Mouse (Mus musculus) adrenal gland, adult 8-10 months (tissue): ENCODE measurements around the gene Prss2. TPM values are rescaled to one million over a fixed set of nuclear protein-coding genes. Genes with fewer than 3 reads are reported as not detected.
"Not testable (repeated sequence)": the region's sequence is repeated elsewhere in the genome, so short reads cannot be mapped to it uniquely, and the experiment has no call there.

ENCODE experiments used
- DNase-seq: peaks from one replicate; pipeline ENCODE4 v3.0.0; 2022
- total RNA-seq, 4 experiments: library from RNA; stranded (reverse); gene quantifications; 2 replicates each; pipeline ENCODE4 v1.2.4; 2022

Gene Prss2
- not detected for total RNA-seq

- DNase-seq: no peak
Measured at GRCm38 (mm10) chr6:41521487-41521886, at the start of gene Prss2. TSS of gene Prss2 (plus strand) at chr6:41521787.

GRCm38 (mm10) chr6:41499374-41499773, 22.2 kb upstream of the Prss2 start:
- no peak for DNase-seq

GRCm38 (mm10) chr6:41504915-41505314, 16.7 kb upstream of the Prss2 start:
- DNase-seq: no peak

- no peak for DNase-seq
Measured at GRCm38 (mm10) chr6:41505323-41505722, 16.3 kb upstream of the Prss2 start.

GRCm38 (mm10) chr6:41518017-41518524, 3.5 kb upstream of the Prss2 start:
- DNase-seq: no peak

- no peak for DNase-seq
Measured at GRCm38 (mm10) chr6:41526453-41526852, 4.9 kb downstream of the Prss2 start.

- DNase-seq: no peak
Measured at GRCm38 (mm10) chr6:41527402-41527801, 5.8 kb downstream of the Prss2 start.

- not testable (repeated sequence) for DNase-seq
Measured at GRCm38 (mm10) chr6:41529987-41530386, 8.4 kb downstream of the Prss2 start.

GRCm38 (mm10) chr6:41532181-41532580, 10.6 kb downstream of the Prss2 start:
- no peak for DNase-seq

GRCm38 (mm10) chr6:41532687-41533284, 11.2 kb downstream of the Prss2 start:
- DNase-seq: no peak

- no peak for DNase-seq
Measured at GRCm38 (mm10) chr6:41537376-41537775, 15.8 kb downstream of the Prss2 start.

GRCm38 (mm10) chr6:41538296-41538695, 16.7 kb downstream of the Prss2 start:
- not testable (repeated sequence) for DNase-seq

- no peak for DNase-seq
Measured at GRCm38 (mm10) chr6:41540746-41541145, 19.2 kb downstream of the Prss2 start.

GRCm38 (mm10) chr6:41541746-41542145, 20.2 kb downstream of the Prss2 start:
- DNase-seq: no peak

GRCm38 (mm10) chr6:41542983-41543382, 21.4 kb downstream of the Prss2 start:
- no peak for DNase-seq

GRCm38 (mm10) chr6:41543411-41544050, 21.9 kb downstream of the Prss2 start:
- no peak for DNase-seq

GRCm38 (mm10) chr6:41544381-41544924, 22.9 kb downstream of the Prss2 start:
- DNase-seq: no peak

GRCm38 (mm10) chr6:41545266-41545665, 23.7 kb downstream of the Prss2 start:
- no peak for DNase-seq

GRCm38 (mm10) chr6:41547056-41547650, 25.6 kb downstream of the Prss2 start:
- no peak for DNase-seq

- no peak for DNase-seq
Measured at GRCm38 (mm10) chr6:41548286-41548685, 26.7 kb downstream of the Prss2 start.

GRCm38 (mm10) chr6:41553356-41554010, 31.9 kb downstream of the Prss2 start:
- DNase-seq: no peak

- DNase-seq: no peak
Measured at GRCm38 (mm10) chr6:41554295-41555169, 32.9 kb downstream of the Prss2 start.
